Mouse (Mus musculus): Measurements from ENCODE around the gene Epor.

The Epor gene

DNA sequence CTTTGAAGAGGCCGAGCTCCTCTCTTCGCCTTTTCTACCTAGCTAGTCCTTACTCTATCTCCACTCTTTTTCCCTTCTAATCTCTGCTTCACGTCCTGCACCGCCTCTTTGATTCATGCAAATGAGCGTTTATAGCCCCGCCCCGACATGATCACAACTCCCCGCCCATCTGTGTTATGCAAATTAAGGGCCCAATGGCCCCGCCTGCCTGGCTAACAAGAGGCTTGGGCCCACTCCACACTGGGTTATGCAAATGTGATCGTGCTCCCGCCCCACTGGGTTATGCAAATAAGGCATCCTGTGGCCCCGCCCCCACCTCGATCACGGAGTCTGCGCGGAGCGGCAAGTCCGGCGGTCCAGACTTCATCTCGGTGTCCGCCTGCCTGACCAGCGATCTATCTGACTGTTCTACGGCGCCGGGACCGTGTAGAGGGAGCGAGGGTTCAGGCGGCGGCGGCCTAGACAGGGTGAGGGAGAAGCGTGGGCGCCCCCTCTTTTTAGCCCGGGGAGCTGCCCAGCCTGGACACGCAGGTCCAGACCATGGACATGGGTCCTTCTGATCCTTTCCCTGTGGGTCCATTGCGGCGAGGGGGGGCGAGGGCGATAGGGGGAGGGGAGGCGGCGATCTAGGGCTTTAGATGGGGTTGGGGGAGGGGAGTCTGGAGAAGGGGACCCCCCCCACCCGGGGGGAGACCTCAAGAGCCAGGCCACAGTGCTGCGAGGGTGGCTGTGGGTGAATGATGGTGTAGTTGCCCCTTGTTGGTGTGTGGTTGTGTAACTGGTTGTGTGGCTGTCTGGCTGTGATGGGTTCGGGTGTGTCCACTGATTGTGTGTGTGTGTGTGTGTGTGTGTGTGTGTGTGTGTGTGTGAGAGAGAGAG, 26.4 kb downstream of the Epor start, which contains the start of gene Plppr2:
TSS of gene Plppr2 (plus strand) at position 342 of the 879 bp plus-strand sequence.
- peak; percentile 87 to 92 for DNase-seq (ENCODE audit: low spot score in 2 of 2)

DNA sequence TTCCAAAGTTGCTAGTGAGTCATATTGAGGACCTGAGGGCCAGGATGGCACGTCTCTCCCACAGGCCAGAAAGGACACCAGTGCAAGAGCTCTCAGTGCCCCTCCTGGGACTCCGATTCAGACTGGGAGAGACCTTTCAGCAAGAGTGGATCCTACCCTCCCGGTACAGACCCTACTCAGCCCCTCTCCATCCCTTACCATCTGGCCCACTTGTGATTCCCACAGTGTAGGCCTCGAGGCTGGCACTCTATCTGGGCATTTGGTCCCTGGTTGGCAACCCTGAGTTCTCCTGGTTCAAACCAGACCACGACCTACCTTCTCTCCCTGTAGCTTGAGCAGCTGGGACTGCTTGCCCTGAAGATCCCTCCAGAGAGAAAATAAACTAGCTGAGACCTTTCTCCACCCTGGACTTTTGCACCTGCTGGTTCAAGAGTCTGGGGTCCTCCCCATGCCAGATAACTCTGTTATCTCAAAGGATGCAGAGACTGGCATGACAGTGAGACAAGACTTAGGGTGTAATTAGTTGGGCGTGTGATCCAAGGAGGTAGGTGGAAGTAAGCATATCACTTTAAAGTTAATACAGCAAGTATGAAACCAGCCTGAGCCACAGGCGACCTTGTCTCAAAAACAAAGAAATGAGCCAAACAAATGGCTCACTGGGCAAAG, 27.7 kb downstream of the Epor start:
- no peak for DNase-seq (ENCODE audit: low spot score in 2 of 2)

DNA sequence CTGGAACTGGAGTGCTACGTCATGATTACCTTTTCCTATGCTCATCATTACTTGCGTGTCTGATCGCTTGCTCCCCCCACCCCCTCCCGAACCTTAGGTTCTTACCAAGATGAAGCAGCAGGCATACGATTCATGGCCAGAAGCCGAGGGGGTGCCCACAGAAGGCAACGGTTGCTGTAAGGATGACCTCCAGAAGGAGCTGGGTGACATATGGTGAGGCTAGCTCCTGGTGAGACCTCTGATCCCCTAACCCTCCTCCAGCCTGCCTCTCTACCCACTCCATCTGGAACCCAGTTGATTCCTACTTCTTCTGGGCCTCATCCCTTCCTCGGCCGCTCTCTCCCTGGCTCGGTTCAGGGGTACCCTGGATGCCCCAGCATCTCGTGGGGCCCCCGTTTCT, 29.3 kb downstream of the Epor start:
- no peak for DNase-seq (ENCODE audit: low spot score in 2 of 2)

DNA sequence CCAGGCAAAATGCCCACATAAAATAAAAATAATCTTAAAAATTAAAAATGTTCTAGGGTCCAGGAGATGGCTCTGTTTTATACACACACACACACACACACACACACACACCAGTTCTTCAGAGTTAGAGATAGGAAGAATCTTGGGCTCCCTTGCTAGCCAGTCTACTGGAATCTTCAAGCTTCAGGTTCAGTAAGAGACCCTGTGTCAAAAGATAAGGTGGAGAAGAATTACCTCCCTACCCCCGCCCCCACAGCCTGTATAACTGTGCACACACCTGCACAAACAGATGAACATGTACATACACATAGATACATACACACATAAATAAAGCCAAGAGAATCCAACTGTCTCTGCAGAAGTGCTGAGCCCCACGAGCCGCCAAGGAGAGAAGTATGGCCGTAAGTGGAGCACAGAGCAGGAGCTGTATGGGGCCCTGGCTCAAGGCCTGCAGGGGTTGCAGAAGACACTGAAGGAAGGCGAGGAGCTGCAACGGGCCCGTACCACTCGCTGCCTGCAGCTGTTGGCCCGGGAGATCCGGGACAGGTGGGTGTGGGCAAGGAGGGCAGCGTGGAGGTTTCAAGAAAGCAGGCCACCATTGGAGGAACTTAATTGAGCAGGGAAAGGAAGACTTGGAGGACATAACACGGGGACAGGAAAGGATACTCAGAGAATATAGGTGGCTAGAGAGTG, 30.7 kb downstream of the Epor start:
- no peak for DNase-seq (ENCODE audit: low spot score in 2 of 2)

DNA sequence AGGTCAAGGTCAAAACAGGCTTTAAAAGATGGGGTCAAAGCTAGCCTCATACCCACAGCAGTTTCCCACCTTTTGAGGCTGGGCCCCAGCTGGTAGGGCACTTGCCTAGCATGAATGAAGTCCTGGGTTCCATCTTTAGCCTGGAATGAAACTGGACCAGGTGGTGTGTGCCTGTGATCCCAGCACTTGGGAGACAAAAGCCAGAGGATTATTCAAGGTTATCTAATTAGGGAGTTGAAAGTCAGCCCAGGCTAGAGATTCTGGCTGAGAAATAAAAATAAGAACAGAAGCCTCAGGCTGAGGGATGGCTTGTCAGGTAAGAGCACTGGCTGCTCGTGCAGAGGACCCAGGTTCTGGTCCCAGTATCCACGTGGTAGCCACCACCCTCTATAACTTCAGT, 31.3 kb downstream of the Epor start:
- no peak for DNase-seq (ENCODE audit: low spot score in 2 of 2)

DNA sequence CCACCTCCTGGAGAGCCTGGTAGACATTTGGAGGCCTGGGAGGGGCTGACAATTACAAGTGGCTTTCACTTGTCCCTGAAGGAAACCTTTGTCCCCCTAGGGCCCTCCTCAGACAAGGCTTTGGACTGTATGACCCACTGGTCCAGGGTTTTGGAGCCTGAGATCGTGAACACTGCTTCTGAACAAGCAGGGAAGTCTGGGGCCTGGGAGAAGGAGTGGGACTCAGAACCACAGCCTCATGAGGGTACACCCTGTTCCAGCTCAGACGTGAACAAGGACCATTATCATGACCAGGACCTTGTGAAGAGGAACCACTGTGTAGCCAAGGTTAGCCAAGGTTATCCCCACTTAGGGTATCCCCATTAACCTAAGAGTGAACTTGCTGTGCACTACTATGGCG, 34.1 kb downstream of the Epor start:
- DNase-seq (ENCODE audit: low spot score in 2 of 2): no peak

DNA sequence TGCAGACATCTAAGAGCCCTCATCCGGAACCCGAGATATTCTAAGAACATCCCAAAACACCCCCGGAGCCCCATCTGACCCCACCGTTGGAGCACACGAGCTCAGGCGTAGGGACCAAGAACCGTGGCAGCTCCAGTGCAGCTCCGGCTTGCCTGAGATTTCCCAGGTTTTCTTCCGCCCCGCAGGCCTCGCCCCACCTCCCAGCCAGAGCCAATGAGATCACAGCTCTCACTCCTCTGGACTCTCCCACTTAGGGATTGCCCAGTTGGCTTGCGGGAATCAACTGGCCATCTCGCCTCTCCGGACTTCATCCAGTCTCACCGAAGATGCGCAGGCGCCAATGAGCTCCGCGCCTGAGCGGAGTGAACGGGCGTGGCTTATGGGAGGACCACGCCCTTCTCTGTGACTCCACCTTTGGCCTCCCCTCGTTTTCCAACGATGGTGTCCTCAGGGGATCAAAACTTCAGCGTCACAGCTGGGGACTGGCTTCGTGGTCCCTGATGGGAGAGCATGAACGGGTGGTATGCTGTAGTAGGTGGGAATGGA, 36.0 kb downstream of the Epor start, which contains the start of the genes Ccdc159 and Tmem205:
TSS of gene Ccdc159 (plus strand) at position 264 of the 546 bp plus-strand sequence.
TSS of gene Tmem205 (minus strand) at position 349 of the 546 bp plus-strand sequence.
- DNase-seq (ENCODE audit: low spot score in 2 of 2): peak; percentile 63 to 75

DNA sequence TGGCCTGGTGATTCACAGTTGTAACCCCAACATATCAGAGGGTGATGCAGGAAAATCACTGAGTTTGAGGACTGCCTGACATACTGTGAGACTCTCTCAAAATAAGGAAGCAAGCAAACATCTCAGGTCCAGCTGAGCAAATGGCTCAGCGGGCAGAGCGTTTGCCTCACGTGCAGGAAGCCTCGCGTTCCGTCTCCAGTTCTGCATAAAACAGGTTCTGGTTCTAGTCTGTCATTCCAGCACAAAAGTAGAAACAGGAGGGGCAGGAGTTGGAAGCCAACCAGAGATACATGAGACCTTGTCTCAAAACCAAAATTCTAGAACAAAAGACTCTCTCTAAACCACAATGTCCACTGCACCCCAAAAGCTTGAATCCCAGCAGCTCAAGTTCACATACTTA, 36.5 kb downstream of the Epor start:
- DNase-seq (ENCODE audit: low spot score in 2 of 2): no peak

DNA sequence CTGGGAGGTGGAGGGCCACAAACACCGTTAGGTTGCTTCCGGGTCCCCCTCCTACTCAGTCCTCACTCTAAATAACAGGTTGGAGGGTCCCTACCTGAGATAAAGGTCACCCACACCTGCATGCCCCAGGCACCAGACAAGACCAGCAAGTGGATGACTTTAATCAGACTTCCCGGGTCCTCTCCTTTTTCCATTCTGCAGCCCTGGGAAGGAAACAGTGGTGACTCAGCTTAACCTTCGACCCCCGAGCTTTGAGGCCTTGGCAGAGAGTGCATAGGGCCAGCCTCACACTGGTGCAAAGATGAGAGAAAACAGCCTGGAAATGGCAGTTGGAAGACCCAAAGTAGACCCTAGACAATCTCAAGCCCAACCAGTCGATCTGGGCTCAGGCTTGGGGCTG, 37.2 kb downstream of the Epor start:
- DNase-seq (ENCODE audit: low spot score in 2 of 2): no peak

DNA sequence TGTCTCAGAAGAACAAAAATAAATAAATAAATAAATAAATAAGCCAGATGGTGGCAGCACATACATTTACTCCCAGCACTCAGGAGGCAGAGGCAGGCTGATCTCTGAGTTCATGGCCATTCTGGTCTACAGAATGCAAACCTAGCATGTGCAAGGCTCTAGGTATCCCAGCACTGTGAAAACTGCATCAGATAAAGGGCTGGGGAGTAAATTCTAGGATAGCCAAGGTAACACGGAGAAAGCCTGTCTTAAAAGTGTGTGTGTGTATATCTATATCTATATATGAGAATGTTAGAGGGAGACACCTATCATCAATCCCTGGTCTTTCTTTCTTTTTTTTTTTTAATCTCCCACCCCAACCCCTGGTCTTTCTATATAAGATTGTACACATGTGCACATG, 37.8 kb downstream of the Epor start:
- DNase-seq (ENCODE audit: low spot score in 2 of 2): no peak

DNA sequence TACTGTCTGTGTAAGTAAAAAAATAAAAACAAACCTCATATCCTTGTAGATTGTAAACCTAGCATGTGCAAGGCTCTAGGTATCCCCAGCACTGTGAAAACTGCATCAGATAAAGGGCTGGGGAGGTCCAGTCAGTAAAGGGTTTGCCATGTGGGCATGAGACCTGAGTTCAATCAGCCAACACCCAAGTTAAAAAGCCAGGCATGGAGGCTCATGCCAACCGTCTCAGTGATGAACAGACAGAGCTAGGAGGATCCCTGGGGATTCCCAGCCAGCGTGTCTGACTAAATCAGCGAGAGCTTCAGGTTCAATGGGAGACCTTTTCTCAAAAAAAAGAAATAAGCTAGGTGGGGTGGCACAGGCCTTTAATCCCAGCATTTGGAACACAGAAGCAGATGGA, 38.3 kb downstream of the Epor start:
- no peak for DNase-seq (ENCODE audit: low spot score in 2 of 2)

DNA sequence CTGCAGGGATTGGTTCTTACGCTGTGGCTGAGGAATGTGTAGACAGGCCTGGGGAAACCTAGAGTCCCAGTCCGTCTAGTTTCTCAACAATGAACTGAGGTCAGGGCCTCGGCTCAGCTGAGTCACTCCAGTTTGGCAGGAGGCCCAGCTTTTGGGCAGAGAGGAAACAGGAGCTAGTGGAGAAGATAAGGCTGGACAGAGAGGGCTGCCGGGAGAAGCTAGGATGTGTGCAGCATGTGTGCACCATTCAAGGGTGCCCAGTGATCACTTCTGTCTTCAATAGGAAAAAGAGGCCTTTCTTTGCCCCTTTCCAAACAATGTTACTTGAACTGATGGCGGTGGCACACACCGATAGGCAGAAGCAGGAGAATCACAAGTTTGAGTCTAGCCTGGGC, 39.2 kb downstream of the Epor start:
- DNase-seq (ENCODE audit: low spot score in 2 of 2): peak; percentile 83 to 85

DNA sequence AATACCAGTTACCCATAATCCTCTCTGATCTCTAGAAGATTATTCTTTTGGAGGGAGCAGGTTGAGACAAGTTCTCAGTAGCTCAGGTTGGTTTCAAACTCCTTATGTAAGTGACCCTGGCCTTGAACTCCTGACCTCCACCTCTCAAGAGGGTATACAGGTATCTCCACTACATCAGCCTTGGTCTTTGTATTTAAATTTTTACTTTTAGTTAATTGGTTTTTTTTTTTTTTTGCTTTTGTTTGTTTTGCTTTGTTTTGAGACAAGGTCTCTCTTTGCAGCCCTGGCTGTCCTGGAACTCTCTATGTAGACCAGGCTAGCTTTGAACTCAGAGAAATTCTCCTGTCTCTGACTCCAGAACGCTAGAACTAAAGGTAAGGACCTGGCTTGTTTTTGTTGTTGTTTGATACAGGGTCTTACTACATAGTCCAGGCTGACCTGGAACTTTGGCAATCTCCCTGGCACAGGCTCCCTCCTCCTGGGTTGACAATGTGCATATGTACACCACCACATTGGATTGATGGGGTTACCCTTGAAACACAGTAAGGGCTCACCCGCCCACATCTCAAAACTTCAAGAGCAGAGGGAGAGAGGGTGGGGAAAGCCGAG, 39.7 kb downstream of the Epor start:
- no peak for DNase-seq (ENCODE audit: low spot score in 2 of 2)

DNA sequence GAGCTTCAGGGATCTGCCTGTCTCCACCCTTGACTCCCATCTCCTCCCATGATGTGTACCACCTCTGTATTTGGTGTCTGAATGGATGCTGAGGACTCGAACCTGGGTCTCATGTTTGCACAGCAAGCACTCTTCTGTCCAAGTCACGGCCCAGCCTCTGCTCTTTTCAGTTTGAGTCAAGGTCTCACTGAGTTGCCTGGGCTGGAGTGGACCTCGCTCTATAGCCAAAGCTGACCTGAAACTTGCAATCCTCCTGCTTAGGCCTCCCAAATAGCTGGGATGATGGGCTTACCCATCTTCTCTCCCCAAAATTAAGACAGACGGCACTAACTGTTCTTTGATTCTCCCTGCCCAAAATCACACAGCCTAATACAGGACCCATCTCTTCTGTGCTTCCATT, 40.3 kb downstream of the Epor start:
- no peak for DNase-seq (ENCODE audit: low spot score in 2 of 2)

DNA sequence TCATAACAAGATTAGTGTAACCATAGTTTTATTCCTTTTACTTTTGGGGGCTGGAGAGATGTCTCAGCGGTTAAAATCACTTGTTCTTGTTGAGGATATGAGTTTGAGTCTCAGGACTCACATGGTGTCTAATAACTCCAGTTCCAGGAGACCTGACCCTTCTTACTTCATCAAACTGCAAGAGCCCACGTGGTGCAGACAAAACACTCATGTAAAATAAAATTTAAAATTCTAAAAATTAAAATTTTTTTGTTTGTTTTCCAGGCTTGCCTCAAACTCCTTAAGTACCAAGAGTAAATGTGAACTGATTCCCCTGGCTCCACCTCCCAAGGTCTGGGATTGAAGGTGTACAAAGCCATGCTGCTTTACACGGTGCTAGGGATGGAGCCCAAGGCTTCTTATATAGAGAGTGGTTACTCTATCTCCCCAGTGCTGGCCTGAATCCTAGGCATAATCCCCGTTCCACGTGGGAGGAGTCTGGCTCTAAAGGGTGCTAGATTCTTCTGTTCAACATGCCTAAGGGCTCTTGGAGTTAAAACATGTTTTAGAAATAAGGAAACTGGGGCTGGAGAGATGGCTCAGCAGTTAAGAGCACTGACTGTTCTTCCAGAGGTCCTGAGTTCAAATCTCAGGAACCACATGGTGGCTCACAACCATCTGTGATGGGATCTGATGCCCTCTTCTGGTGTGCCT, 44.5 kb downstream of the Epor start:
- no peak for DNase-seq (ENCODE audit: low spot score in 2 of 2)

DNA sequence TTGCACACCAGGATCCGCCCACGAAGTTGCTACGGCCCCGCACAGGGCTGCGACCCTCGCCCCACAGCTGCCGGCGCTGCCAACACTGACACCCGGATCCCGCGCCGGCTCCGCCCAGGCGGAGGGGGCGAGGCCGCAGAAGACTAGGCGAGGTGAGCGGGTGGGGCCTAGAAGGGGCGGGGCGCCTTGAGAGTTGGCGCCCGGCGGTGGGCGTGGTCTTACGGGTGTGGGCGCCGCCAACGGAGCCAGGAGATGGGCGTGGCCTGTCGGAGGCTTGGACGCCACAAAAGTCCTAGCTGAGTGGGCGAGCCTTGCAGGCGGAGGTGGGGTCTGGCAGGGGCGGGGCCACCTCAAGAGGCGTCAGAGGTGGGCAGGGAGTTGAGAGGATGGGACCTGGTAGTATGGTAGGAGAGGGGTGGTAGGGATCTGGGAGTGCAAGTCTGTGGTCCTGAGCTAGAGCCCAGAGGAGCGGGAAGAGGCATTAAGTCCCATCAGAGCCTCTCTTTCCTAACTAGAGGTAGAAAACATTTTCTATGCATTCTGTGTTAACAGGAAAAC, 45.2 kb downstream of the Epor start, which contains the start of gene Rab3d:
TSS of gene Rab3d (minus strand) at position 158 of the 558 bp plus-strand sequence.
- peak; percentile 97 to 98 for DNase-seq (ENCODE audit: low spot score in 2 of 2)

DNA sequence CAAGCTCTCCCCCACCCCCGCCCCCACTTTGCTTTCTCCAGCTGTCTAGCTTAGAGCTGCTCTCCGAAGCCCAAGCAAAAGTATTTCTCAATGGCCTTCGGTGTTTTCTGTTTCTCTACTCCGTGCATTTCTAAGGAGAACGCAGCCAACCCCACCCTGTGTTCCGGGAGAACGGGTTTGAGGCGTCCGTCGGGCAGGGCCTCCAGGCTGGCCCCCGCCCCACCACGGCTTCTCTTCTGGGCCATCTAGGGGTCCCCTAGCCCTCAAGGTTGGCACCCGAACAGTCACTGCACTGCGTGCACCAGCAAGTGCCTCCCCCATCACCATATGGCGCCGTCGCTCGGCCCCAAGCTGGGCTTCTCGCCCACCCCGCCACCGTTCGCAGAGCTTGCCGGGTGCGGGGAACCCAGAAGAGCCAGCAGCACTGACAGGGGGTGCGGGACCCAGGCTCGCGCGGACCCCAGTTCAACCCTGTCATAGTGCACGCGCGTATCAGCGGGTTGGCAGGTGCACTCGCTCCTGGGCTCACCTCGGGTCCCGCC, 45.7 kb downstream of the Epor start:
- no peak for DNase-seq (ENCODE audit: low spot score in 2 of 2)

DNA sequence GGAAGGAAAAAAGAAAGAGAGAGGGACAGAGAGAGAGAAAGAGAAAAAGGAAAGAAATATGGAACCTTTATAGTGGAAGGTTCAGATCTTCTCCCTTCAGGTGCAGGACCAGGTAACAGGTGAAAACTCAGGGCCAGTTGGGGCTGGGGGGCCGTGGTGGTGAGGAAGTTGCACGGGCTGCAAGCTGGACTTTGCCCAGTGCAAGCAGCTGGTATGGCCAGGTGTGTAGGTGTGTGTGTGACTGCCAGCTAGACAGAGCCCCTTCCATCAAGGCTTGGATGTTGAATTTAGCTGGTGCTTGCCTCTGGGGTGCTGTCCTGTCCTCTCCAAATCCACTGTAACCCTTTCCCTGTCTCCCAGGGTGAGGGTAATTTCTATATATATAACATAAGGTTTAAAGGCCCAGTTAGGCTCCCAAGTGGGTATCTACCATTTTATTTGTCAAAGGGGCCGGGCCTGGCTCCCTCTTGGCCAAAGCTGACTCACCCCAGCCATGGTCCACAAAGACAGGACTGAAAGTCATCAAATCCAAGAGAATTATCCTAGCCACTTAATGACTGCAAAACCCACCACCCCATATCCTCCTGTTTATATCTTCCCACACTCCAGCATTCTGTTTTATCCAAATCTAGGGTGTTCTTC, 46.3 kb downstream of the Epor start:
- no peak for DNase-seq (ENCODE audit: low spot score in 2 of 2)

DNA sequence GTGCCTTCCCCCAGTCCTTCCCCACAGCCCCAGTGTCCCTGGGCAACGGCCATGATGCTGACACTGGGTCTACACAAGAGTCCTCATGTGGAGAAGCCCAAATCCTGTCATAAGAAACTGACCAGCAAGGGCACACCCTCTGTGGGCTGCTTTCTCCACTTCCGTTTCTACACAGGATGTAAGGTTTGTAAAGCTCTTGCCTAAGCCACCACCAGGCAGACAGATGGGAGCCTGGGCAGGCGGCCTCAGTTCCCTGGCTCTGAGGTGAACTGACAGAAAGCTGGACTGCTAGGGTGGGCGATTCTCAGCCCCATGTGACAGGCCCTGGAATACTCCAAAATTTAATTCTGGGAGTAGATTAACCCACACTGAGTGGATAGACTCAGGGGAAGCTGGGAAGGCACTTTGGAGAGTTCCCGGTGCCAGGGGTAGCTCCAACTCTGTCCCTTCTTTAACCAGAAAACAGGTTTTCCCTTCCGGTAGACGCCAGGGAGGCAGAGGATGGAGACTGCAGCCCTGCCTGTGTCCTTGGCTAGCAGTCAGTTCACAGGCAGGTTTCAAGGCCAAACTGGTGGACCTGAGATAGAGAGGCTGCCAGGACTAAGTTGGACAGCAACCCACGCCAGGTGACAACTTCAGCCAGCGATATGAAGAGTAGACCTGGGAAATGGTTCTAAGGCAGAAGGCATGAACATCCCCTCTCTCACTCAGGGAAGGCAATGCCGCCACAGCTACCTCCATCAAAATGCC, 53.7 kb downstream of the Epor start:
- DNase-seq (ENCODE audit: low spot score in 2 of 2): peak in 1 of 2 experiments; percentile 25
